10 mouse cellular contexts compared by ENCODE assay signal in genomic region chr10:20474831-20475230, GRCm38 (mm10).
DNase-seq lines count a peak whose midpoint lies in the region; ATAC-seq lines count a peak whose summit lies in the region.
"Had no signal": no experiment of that assay in that cellular context is flagged by ENCODE, and none has a peak within 500 bp of the region (broad histone marks: within the 10 kb centered on the region; RNA-seq: fewer than 3 reads in every experiment).

No protein-coding gene starts in this region.

- ATAC-seq in megakaryocyte progenitor cell, adult 5-6 weeks (replicated peaks; ENCODE audit: poor library complexity) = no peak

- peak; percentile 27 for DNase-seq in embryo, embryonic 10 days (ENCODE audit: low spot score)
- DNase-seq in embryo, embryonic 9.5 days (ENCODE audit: extremely low spot score) = no peak
- DNase-seq in right cerebral cortex, adult 18-20 months = peak; percentile 30
- DNase-seq in right cerebral cortex, postnatal 4 days = no peak
- peak; percentile 52 to 55 for DNase-seq in left cerebral cortex, postnatal 14 days (ENCODE audit: low spot score in 2 of 2)
- no peak for DNase-seq in kidney, postnatal 4 days
- no peak for DNase-seq in ovary, postnatal 10 days (ENCODE audit: low spot score)
- DNase-seq: adrenal gland, postnatal 36 days; lung, postnatal 10 days had no signal

- intact Hi-C loops in left cerebral cortex, postnatal 14 days (cut with DNase I) = no loop called here

Comparison
In these comparisons a context has a peak if more than half of its experiments do, and no peak if none do; other contexts are left out.
1. DNase-seq: peak in embryo, embryonic 10 days (single experiment), right cerebral cortex, adult 18-20 months (single experiment) and left cerebral cortex, postnatal 14 days (2 of 2); none in embryo, embryonic 9.5 days (single experiment), right cerebral cortex, postnatal 4 days (single experiment), kidney, postnatal 4 days (0 of 2) and ovary, postnatal 10 days (single experiment).